Mouse (Mus musculus) adrenal gland, postnatal 10 days (tissue): ENCODE results near the gene Gm10972. TPM values are rescaled to one million over a fixed set of nuclear protein-coding genes. Genes with fewer than 3 reads are reported as not detected.
"Not testable (repeated sequence)": the region's sequence is repeated elsewhere in the genome, so short reads cannot be mapped to it uniquely, and the experiment has no call there.

Experiments
- DNase-seq: peaks from one replicate; pipeline ENCODE4 v3.0.0; 2021; ENCODE audit warnings: mixed read lengths
- total RNA-seq, 2 experiments: library from RNA; stranded (reverse); gene quantifications; 2 replicates each; pipeline ENCODE4 v1.2.3; 2021

Gene Gm10972
- total RNA-seq, 2 experiments from 2014 or later, result not detected

GRCm38 (mm10) chr3:94659142-94659748 lies 16.3 kb downstream of the Gm10972 start:
- peak; percentile 19 for DNase-seq

- not testable (repeated sequence) for DNase-seq
Observed at GRCm38 (mm10) chr3:94660841-94661240, 17.9 kb downstream of the Gm10972 start.

GRCm38 (mm10) chr3:94665060-94665802 lies 22.3 kb downstream of the Gm10972 start:
- not testable (repeated sequence) for DNase-seq

- not testable (repeated sequence) for DNase-seq
Observed at GRCm38 (mm10) chr3:94665896-94666295, 23.0 kb downstream of the Gm10972 start.

- not testable (repeated sequence) for DNase-seq
Observed at GRCm38 (mm10) chr3:94675101-94675500, 32.2 kb downstream of the Gm10972 start.

- DNase-seq, result no peak
Observed at GRCm38 (mm10) chr3:94679351-94679841, 36.5 kb downstream of the Gm10972 start.

GRCm38 (mm10) chr3:94680032-94680431 lies 37.1 kb downstream of the Gm10972 start:
- DNase-seq, result not testable (repeated sequence)

- no peak for DNase-seq
Observed at GRCm38 (mm10) chr3:94680783-94681182, 37.9 kb downstream of the Gm10972 start.

- no peak for DNase-seq
Observed at GRCm38 (mm10) chr3:94683646-94684045, 40.7 kb downstream of the Gm10972 start.

- not testable (repeated sequence) for DNase-seq
Observed at GRCm38 (mm10) chr3:94685989-94686772, 43.3 kb downstream of the Gm10972 start.

GRCm38 (mm10) chr3:94688698-94689097 lies 45.8 kb downstream of the Gm10972 start:
- not testable (repeated sequence) for DNase-seq

- not testable (repeated sequence) for DNase-seq
Observed at GRCm38 (mm10) chr3:94689195-94689594, 46.3 kb downstream of the Gm10972 start.

- DNase-seq, result not testable (repeated sequence)
Observed at GRCm38 (mm10) chr3:94690162-94690561, 47.2 kb downstream of the Gm10972 start.

GRCm38 (mm10) chr3:94690616-94691247 lies 47.8 kb downstream of the Gm10972 start:
- no peak for DNase-seq

- DNase-seq, result not testable (repeated sequence)
Observed at GRCm38 (mm10) chr3:94691694-94692093, 48.8 kb downstream of the Gm10972 start.

Other genes with a start within 250 kb of the Gm10972 start
- gene Lingo4, start 244.6 kb upstream of the Gm10972 start, total RNA-seq, result 1 to 10 TPM in 1 of 2 experiments, under 1 TPM in 1; 0.99 to 1.0 TPM
- 10 to 100 TPM in 1 of 2 experiments, 1 to 10 TPM in 1; 9.7 to 12.1 TPM for gene Tdrkh, start 229.8 kb upstream of the Gm10972 start, total RNA-seq
- 10 to 100 TPM; 94.5 to 97.7 TPM for gene Mrpl9, start 199.8 kb upstream of the Gm10972 start, total RNA-seq
- gene Oaz3, start 199.2 kb upstream of the Gm10972 start, total RNA-seq, result 1 to 10 TPM in 1 of 2 experiments, not detected in 1; 1.1 TPM
- gene Celf3, start 164.8 kb upstream of the Gm10972 start, total RNA-seq, result 10 to 100 TPM; 17.0 to 30.7 TPM
- 1 to 10 TPM; 3.2 to 5.2 TPM for gene Riiad1, start 162.8 kb upstream of the Gm10972 start, total RNA-seq
- gene Snx27, start 60.4 kb upstream of the Gm10972 start, total RNA-seq, result 10 to 100 TPM; 33.0 to 36.1 TPM
- gene Tuft1, start 15.8 kb downstream of the Gm10972 start, total RNA-seq, result 1 to 10 TPM; 6.9 to 7.2 TPM
- 10 to 100 TPM; 12.8 to 26.9 TPM for gene Selenbp2, start 50.4 kb downstream of the Gm10972 start, total RNA-seq
- gene Cgn, start 143.4 kb downstream of the Gm10972 start, total RNA-seq, result 1 to 10 TPM; 3.1 to 4.6 TPM
- 10 to 100 TPM; 24.8 to 41.9 TPM for gene Pogz, start 194.5 kb downstream of the Gm10972 start, total RNA-seq
- gene Psmb4, start 243.8 kb downstream of the Gm10972 start, total RNA-seq, result 100 to 1,000 TPM; 283 to 296 TPM